Mouse (Mus musculus) spleen, adult 2 months (tissue): Measurements from ENCODE around the gene Gdf7. TPM values are rescaled to one million over a fixed set of nuclear protein-coding genes. Genes with fewer than 3 reads are reported as not detected.

ENCODE experiments used
- DNase-seq, 2 experiments: peaks; one replicate each; pipeline versions ENCODE4 v3.0.0 to v3.0.0-alpha.2; 2012 to 2021; ENCODE audit warnings: low spot score in 2 of 2, low read depth in 1 of 2
- H3K27ac ChIP-seq: fragments of 200-500 bp; 2 replicates; pipeline ENCODE4 v1.5.1; 2012; ENCODE audit warnings: low read length, inconsistent platforms; ENCODE audit not compliant: insufficient read depth
- H3K27me3 ChIP-seq: fragments of 200-500 bp; 2 replicates; pipeline ENCODE4 v1.6.1; 2012; ENCODE audit warnings: mild to moderate bottlenecking, moderate library complexity, low read length, inconsistent platforms; ENCODE audit not compliant: control insufficient read depth, insufficient read depth
- H3K36me3 ChIP-seq: fragments of 200-500 bp; 2 replicates; pipeline ENCODE4 v1.6.1; 2012; ENCODE audit warnings: mild to moderate bottlenecking, low read length, inconsistent platforms; ENCODE audit not compliant: control insufficient read depth, insufficient read depth
- H3K4me1 ChIP-seq: fragments of 200-500 bp; 2 replicates; pipeline ENCODE4 v1.6.1; 2011; ENCODE audit warnings: inconsistent platforms; ENCODE audit not compliant: control insufficient read depth, insufficient read depth, insufficient read length
- H3K4me3 ChIP-seq: fragments of 200-500 bp; 2 replicates; pipeline ENCODE4 v1.5.1; 2011; ENCODE audit warnings: mild to moderate bottlenecking, inconsistent platforms; ENCODE audit not compliant: insufficient read depth, insufficient read length; ENCODE audit errors: extremely low read depth
- CTCF ChIP-seq: fragments of 200-500 bp; IDR thresholded peaks from 2 replicates; pipeline ENCODE4 v1.5.1; 2011; ENCODE audit warnings: mild to moderate bottlenecking, inconsistent platforms; ENCODE audit not compliant: insufficient read depth, insufficient read length, insufficient replicate concordance; ENCODE audit errors: extremely low read depth
- POLR2A ChIP-seq: fragments of 200-500 bp; IDR thresholded peaks from 2 replicates; pipeline ENCODE4 v1.6.1; 2011; ENCODE audit warnings: low read depth, low read length, inconsistent platforms
- WGBS: fragments of 180-500 bp; shearing (Covaris S2); methylation state at CpG from one replicate; pipeline ENCODE4 v1.1.7; 2018; 5-methylcytosine and 5-hydroxymethylcytosine counted together
- polyA plus RNA-seq: library from polyadenylated mRNA; depleted of rRNA; stranded (reverse); fragments of >200 nt; gene quantifications from 2 replicates; pipeline ENCODE4 v1.2.3, GENCODE M21; 2012

Gene Gdf7
- polyA plus RNA-seq, 1 experiment, result not detected

DNA sequence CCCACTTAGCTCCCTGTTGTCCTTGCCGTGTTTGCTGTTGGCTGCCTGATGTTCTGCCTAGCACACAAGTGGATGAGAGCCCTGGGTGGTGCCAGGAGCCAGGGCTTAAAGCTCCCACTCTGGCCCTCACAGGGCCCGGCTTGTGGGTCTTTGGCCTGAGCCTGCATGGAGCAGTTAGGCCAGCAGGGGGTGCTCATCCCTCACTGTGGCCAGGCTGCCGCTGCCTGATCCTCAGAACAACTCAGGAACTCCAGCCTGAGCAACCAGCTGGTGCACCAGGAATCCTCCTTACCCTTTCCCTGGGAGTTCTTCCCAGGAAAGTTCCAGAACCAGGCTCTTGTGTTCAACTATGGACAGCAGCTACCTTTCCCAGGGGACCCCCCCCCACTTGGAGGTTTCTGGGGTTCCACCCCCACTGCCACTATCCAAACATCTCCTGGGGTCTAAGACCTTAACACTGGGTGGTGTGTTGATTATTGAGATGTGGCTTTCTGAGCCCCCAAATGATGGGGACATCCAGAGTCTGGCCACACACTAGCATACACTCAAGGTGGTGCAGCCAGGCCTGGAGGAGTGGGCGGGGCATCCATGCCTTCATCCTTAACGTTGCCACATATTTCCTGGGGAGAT lies 18.4 kb upstream of the Gdf7 start:
- 42% methylated on average over 5 of the region's 5 CpGs for WGBS
- peak in 1 of 2 experiments; percentile 69 for DNase-seq

GRCm38 (mm10) chr12:8316541-8316940 lies 14.8 kb upstream of the Gdf7 start:
- DNase-seq, result no peak
- Histone ChIP-seq H3K4me1 (no peaks in the 10 kb centered on the region; the same call in 1 of the 2 replicates), H3K4me3 (no peak overlapping the region), H3K27me3 (no peaks in the 10 kb centered on the region), H3K36me3 (no peaks in the 10 kb centered on the region; the same call in 1 of the 2 replicates), H3K27ac (no peak overlapping the region)
- TF ChIP-seq POLR2A, result no peak
- no peak for TF ChIP-seq CTCF
- 97% methylated on average over 5 of the region's 5 CpGs for WGBS

More for the DNA sequence above, 18.4 kb upstream of the Gdf7 start:
- Histone ChIP-seq H3K27me3 (no peaks in the 10 kb centered on the region), H3K27ac (no peak overlapping the region), H3K4me1 (no peaks in the 10 kb centered on the region), H3K36me3 (peaks cover 2% of the 10 kb centered on the region; the same call in 1 of the 2 replicates), H3K4me3 (no peak overlapping the region)
- TF ChIP-seq POLR2A (no peak), CTCF (peak; percentile 91)

DNA sequence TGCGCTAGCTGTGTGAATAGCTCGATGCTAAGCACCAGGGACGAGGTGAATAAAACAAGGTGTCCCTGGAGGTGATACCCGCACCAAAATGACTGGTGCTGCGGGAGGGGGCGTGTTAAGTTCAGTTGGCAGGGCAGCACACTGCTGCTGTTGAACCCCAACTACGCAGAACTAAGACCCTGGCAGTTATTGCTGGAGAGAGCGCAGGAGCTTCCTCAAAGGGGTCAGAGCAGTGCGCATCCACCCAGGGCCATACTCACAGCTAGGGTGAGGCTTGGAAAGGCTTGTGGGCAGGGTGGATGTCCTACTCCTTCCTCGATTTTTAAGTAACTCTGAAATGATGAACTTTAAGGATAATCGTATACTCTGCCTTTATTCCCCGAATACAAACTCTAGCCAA lies 12.0 kb upstream of the Gdf7 start:
- H3K27me3 ChIP-seq, result no peaks in the 10 kb centered on the region
- H3K27ac ChIP-seq, result no peak overlapping the region
- H3K4me3 ChIP-seq, result peak overlapping the region; percentile 93
- no peaks in the 10 kb centered on the region; the same call in 1 of the 2 replicates for H3K4me1 ChIP-seq
- 22% methylated on average over 12 of the region's 12 CpGs for WGBS
- TF ChIP-seq CTCF (no peak), POLR2A (no peak)
- DNase-seq, result no peak
- H3K36me3 ChIP-seq, result no peaks in the 10 kb centered on the region

DNA sequence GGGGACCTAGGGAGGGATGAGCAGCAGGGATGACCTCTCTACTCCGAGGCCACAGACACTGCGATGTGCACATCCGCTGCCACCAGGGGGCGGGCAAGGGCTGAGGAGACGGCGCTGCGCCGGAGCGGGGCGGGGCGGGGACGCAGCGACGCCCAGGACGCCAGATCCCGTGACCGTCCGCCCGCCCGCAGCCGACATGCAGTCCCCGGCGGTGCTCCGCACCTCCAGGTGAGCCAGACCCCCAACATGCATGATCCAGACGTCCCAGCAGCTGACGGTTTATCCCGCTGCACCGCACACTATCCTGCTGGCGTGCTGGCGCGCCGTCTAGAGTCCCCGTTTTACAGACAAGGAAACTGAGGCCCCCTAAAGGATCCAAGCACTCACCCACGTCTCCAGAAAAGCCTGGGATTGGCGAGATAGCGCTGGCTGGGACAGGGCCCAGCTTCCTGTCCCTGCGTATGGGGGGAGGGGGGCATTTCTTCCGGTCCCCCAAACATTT lies 11.6 kb upstream of the Gdf7 start, which contains the start of gene Hs1bp3:
Gene Hs1bp3 (plus strand): TSS at position 163 of the 502 bp plus-strand sequence.
- peak; percentile 94 for TF ChIP-seq CTCF
- no peak; the same call in 1 of the 2 replicates for TF ChIP-seq POLR2A
- no peak within 1 kb of the TSS for H3K27ac ChIP-seq

DNA sequence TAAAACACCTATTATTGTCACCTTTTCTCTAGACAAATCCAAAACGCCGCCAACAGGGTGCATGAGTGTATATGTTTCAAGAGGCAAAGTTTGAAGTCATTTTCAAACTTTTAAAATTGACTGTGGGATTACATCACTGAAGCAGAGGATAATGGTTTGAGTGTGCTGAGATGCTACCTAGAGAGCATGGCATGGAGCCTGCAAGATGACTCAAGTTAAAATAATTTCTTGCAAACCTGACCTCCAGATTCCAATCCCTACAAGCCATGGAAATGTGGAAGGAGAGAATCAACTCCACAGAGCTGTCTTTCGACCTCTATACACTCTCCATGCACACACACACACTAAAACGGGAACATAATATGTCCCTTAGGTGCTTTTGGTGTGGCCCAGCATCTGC lies 10.5 kb upstream of the Gdf7 start:
- Histone ChIP-seq H3K27ac (no peak overlapping the region), H3K4me1 (no peaks in the 10 kb centered on the region; the same call in 1 of the 2 replicates), H3K36me3 (no peaks in the 10 kb centered on the region), H3K4me3 (no peak overlapping the region), H3K27me3 (no peaks in the 10 kb centered on the region)
- TF ChIP-seq POLR2A (no peak), CTCF (no peak)
- 78% methylated on average over 4 of the region's 4 CpGs for WGBS
- DNase-seq, result no peak

More for the DNA sequence above, 11.6 kb upstream of the Gdf7 start, which contains the start of gene Hs1bp3:
- WGBS, result under 1% methylated on average over 34 of the region's 38 CpGs
- Histone ChIP-seq H3K36me3 (no peaks in the 10 kb centered on the region), H3K27me3 (no peaks in the 10 kb centered on the region), H3K4me3 (peak within 1 kb of the TSS; percentile 93), H3K4me1 (no peaks in the 10 kb centered on the region; the same call in 1 of the 2 replicates)
- peak; percentile 70 to 85 for DNase-seq

DNA sequence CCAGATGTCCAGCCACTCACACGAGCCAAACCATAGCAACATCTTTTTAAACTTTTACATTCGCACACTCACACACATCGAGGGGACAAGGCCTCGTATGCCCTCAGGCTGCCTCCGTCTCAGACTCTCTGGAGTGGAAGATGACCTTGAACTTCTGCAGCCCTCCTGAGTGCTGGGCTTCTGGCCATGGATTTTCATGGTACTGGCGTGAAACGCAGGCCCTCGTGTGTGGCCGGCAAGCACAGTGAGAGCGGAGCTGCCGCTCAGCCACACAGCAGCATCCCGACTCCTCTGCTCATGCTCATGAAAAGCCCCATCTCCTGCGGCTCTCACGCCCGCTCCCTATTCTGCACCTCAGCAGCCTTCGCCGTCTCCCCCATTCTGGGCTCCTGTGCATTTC lies 9.2 kb upstream of the Gdf7 start:
- WGBS, result 71% methylated on average over 17 of the region's 17 CpGs
- Histone ChIP-seq H3K27me3 (no peaks in the 10 kb centered on the region), H3K27ac (no peak overlapping the region), H3K36me3 (no peaks in the 10 kb centered on the region), H3K4me1 (no peaks in the 10 kb centered on the region; the same call in 1 of the 2 replicates), H3K4me3 (no peak overlapping the region)
- DNase-seq, result no peak
- TF ChIP-seq POLR2A, result no peak
- TF ChIP-seq CTCF, result no peak

DNA sequence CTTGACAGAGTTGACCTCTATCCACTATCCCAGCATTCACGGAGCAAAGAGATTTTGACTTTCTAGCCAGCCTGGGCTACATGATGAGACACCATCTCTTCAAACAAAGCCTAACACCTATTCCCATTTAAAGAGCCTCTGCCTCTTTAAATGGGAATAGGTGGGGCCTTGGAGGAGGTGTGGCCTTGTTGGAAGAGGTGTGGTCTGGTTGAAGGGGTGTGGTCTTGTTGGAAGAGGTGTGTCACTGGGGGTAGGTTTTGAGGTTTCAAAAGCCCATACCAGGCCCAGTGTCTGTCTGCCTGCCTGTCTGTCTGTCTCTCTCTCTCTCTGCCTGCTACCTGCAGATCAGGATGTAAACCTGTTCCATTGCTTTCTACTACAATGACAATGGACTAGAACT lies 5.2 kb upstream of the Gdf7 start:
- peaks cover 1% of the 10 kb centered on the region; the same call in 1 of the 2 replicates for H3K4me1 ChIP-seq
- H3K27me3 ChIP-seq, result 0 out of 2 replicates have a peak, but pooled peaks cover 4% of the 10 kb centered on the region
- WGBS, result 67% methylated on average over 1 of the region's 1 CpGs
- no peak for DNase-seq
- H3K27ac ChIP-seq, result no peak overlapping the region
- no peak for TF ChIP-seq POLR2A
- TF ChIP-seq CTCF, result no peak
- H3K4me3 ChIP-seq, result no peak overlapping the region
- H3K36me3 ChIP-seq, result no peaks in the 10 kb centered on the region
